Mouse (Mus musculus) CD4-positive naive resting alpha-beta T cell, adult 57 days (primary cell): Measurements from ENCODE around the gene Stpg4. TPM values are rescaled to one million over a fixed set of nuclear protein-coding genes. Genes with fewer than 3 reads are reported as not detected.

Source experiments
- total RNA-seq: library from RNA; stranded (reverse); gene quantifications from one replicate; pipeline ENCODE4 v1.2.4, GENCODE M21; 2023

Stpg4 gene
- total RNA-seq = 0.98 TPM

GRCm38 (mm10) chr17:87427511-87427910 is at the start of gene Stpg4:
TSS of gene Stpg4 (minus strand) at chr17:87427741.

GRCm38 (mm10) chr17:87446767-87447611 is 19.4 kb upstream of the Stpg4 start, which contains the start of gene Calm2:
TSS of gene Calm2 (minus strand) at chr17:87446935.

Other genes with a start within 250 kb of the Stpg4 start
- 16.1 TPM for gene Mcfd2, start 161.8 kb downstream of the Stpg4 start, total RNA-seq
- 117 TPM for gene Ttc7, start 144.9 kb downstream of the Stpg4 start, total RNA-seq
- gene Calm2, start 19.2 kb upstream of the Stpg4 start, total RNA-seq = 312 TPM
- 0.89 TPM for gene Epcam, start 208.2 kb upstream of the Stpg4 start, total RNA-seq
- gene Msh2, start 244.6 kb upstream of the Stpg4 start, total RNA-seq = 43.7 TPM